In genomic region chr3:9884691-9885354, GRCm38 (mm10) we compare ENCODE assay signal across 12 mouse cellular contexts.
DNase-seq lines count a peak whose midpoint lies in the region; ATAC-seq and TF ChIP-seq lines count a peak whose summit lies in the region.
"Had no signal": no experiment of that assay in that cellular context is flagged by ENCODE, and none has a peak within 500 bp of the region (broad histone marks: within the 10 kb centered on the region; RNA-seq: fewer than 3 reads in every experiment).

No protein-coding gene starts in this region.

- 0 out of 2 replicates have a peak, but pooled peaks cover 5% of the 10 kb centered on the region for H3K4me1 ChIP-seq in forebrain, postnatal 0 days (ENCODE audit: insufficient read depth)
- peaks cover 3% of the 10 kb centered on the region; the same call in 1 of the 2 replicates for H3K4me1 ChIP-seq in forebrain, embryonic 10.5 days
- no peaks in the 10 kb centered on the region; the same call in 1 of the 2 replicates for H3K4me1 ChIP-seq in liver, embryonic 11.5 days (replicated peaks; ENCODE audit: control insufficient read depth, insufficient read depth, low read length)
- H3K4me1 ChIP-seq: embryonic facial prominence, embryonic 15.5 days; limb, embryonic 12.5 days had no signal

- intact Hi-C loops in left cerebral cortex, postnatal 10 days (cut with DNase I) = no loop called here

- ATAC-seq in forebrain, postnatal 0 days = peak; percentile 19; the same call in 1 of the 2 replicates
- ATAC-seq in liver, embryonic 11.5 days (replicated peaks; ENCODE audit: low FRiP score) = no peak
- ATAC-seq in megakaryocyte, adult 5-6 weeks (ENCODE audit: poor library complexity, severe bottlenecking) = peak; percentile 72
- ATAC-seq: midbrain, embryonic 15.5 days had no signal

- no peaks in the 10 kb centered on the region for H3K9me3 ChIP-seq in forebrain, postnatal 0 days (ENCODE audit: low read length)
- H3K9me3 ChIP-seq in forebrain, embryonic 10.5 days = no peaks in the 10 kb centered on the region
- H3K9me3 ChIP-seq in liver, embryonic 11.5 days (ENCODE audit: control insufficient read depth, low read length) = no peaks in the 10 kb centered on the region
- H3K9me3 ChIP-seq: embryonic facial prominence, embryonic 15.5 days; limb, embryonic 12.5 days; midbrain, embryonic 15.5 days had no signal

- no peak overlapping the region for H3K4me3 ChIP-seq in forebrain, postnatal 0 days (ENCODE audit: low read depth, low read length)
- no peak overlapping the region for H3K4me3 ChIP-seq in forebrain, embryonic 10.5 days
- no peak overlapping the region for H3K4me3 ChIP-seq in liver, embryonic 11.5 days (ENCODE audit: low read depth, low read length)
- H3K4me3 ChIP-seq: embryonic facial prominence, embryonic 15.5 days; limb, embryonic 12.5 days; midbrain, embryonic 15.5 days had no signal

- DNase-seq in forebrain, postnatal 0 days = no peak
- DNase-seq in forebrain, embryonic 10.5 days (ENCODE audit: extremely low spot score, low spot score) = no peak
- peak; percentile 16 for DNase-seq in liver, embryonic 11.5 days (ENCODE audit: low spot score)
- DNase-seq in liver (no peak), adipocyte (ENCODE audit: low spot score) (peak; percentile 18)
- no peak for DNase-seq in neural tube, embryonic 10.5 days (ENCODE audit: extremely low spot score, low spot score)
- no peak for DNase-seq in left cerebral cortex, postnatal 10 days (ENCODE audit: extremely low spot score in 1 of 2, low spot score in 2 of 2)

- H3K27ac ChIP-seq in forebrain, postnatal 0 days (ENCODE audit: low read depth, low read length) = no peak overlapping the region
- H3K27ac ChIP-seq in forebrain, embryonic 10.5 days = no peak overlapping the region
- H3K27ac ChIP-seq in liver, embryonic 11.5 days (ENCODE audit: low read depth, low read length) = no peak overlapping the region
- H3K27ac ChIP-seq: kidney, postnatal 0 days; limb, embryonic 12.5 days had no signal

- TF ChIP-seq CTCF in forebrain, postnatal 0 days (IDR thresholded peaks at IDR 0.05; ENCODE audit: low read depth) = no peak

- H3K27me3 ChIP-seq in forebrain, postnatal 0 days (ENCODE audit: insufficient read depth, low read length) = no peaks in the 10 kb centered on the region
- H3K27me3 ChIP-seq in forebrain, embryonic 10.5 days (ENCODE audit: poor library complexity, severe bottlenecking) = no peaks in the 10 kb centered on the region
- no peaks in the 10 kb centered on the region for H3K27me3 ChIP-seq in liver, embryonic 11.5 days (replicated peaks; ENCODE audit: control insufficient read depth, insufficient read depth, low read length)
- H3K27me3 ChIP-seq: embryonic facial prominence, embryonic 15.5 days; limb, embryonic 12.5 days; midbrain, embryonic 15.5 days had no signal

- no peak overlapping the region for H3K9ac ChIP-seq in forebrain, postnatal 0 days
- H3K9ac ChIP-seq in liver, embryonic 11.5 days (ENCODE audit: low read depth, low read length) = no peak overlapping the region
- H3K9ac ChIP-seq: embryonic facial prominence, embryonic 15.5 days; limb, embryonic 12.5 days; midbrain, embryonic 15.5 days had no signal

- WGBS in forebrain, postnatal 0 days = 31% methylated on average over 5 of the region's 5 CpGs
- WGBS in forebrain, embryonic 10.5 days = 69% methylated on average over 5 of the region's 5 CpGs
- WGBS in liver, embryonic 11.5 days = 36% methylated on average over 5 of the region's 5 CpGs

- no peak overlapping the region for H3K4me2 ChIP-seq in forebrain, postnatal 0 days (ENCODE audit: low read depth)
- H3K4me2 ChIP-seq in liver, embryonic 11.5 days = no peak overlapping the region
- H3K4me2 ChIP-seq: embryonic facial prominence, embryonic 15.5 days; limb, embryonic 12.5 days; midbrain, embryonic 15.5 days had no signal

- H3K36me3 ChIP-seq in forebrain, postnatal 0 days (ENCODE audit: insufficient read depth) = no peaks in the 10 kb centered on the region
- H3K36me3 ChIP-seq in forebrain, embryonic 10.5 days (replicated peaks) = no peaks in the 10 kb centered on the region
- no peaks in the 10 kb centered on the region for H3K36me3 ChIP-seq in liver, embryonic 11.5 days (ENCODE audit: control insufficient read depth, insufficient read depth, low read length)
- H3K36me3 ChIP-seq: embryonic facial prominence, embryonic 15.5 days; limb, embryonic 12.5 days; midbrain, embryonic 15.5 days had no signal

Comparison
In these comparisons a context has a peak if more than half of its experiments do, and no peak if none do; other contexts are left out.
1. DNase-seq: peak in liver, embryonic 11.5 days (single experiment) and adipocyte (single experiment); none in forebrain, postnatal 0 days (single experiment), forebrain, embryonic 10.5 days (single experiment), liver (single experiment), neural tube, embryonic 10.5 days (single experiment) and left cerebral cortex, postnatal 10 days (0 of 2).